Mouse (Mus musculus) MN1 (cell line): ENCODE measurements around the gene Il6st.

ENCODE experiments used
- DNase-seq: peaks from one replicate; pipeline ENCODE4 v3.0.0-alpha.2; 2016; ENCODE audit warnings: low spot score

The Il6st gene

DNA sequence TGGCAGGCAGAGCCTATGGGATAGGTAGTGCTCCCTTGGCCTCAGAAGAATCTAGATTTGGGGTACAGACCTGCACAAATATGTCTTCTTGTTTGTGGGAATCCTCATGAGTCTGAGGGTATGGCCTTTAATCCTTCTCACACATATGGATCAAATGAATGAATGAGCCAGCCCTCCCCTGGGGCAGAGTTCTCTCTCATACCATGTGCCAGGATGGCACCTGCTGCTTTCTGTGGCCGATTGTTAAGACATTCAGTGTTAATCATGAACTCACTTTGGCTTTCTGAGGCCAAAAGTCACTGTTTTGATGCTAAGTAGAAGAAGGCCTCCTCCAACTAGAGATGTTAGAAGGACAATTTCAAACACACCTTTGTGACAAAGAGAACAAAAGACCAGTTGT, 63.3 kb downstream of the Il6st start:
- DNase-seq = no peak

DNA sequence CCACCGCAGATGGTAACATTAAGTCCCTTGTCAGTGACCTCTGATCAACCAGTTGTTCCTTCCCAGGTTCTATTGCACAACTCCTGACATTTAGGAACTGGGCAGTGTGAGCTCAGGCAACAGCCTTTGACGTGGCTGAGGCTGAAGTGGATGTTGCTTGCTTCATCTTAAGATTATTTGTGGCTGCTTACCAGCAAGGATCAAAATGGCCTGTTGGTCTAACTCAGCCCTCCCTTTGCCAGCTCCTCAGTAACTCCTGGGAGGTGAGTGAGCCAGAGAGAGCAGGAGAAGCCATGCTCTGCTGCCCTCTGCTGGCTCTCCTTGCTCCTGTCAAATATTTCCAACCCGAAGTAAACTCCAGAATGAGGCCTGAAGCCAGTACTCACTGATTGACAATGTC, 66.0 kb downstream of the Il6st start:
- peak; percentile 72 for DNase-seq

DNA sequence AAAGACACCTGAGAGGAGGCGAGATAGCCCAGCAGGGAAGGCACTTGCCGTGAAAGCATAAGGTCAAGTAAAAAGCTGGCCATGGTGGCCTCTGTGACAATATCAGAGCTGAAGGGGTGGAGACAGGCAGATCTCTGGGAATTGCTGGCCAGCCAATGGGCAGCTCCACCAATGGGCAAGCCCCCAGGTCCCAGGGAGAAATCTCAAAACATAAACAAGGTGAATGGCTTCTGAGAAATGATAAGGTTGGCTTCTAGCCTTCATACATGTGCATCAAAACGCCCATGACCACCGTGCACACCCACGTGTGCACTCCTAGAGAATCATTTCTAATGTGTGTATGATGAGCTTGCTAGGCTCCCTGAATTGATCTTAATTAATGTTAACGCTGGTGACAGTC, 68.4 kb downstream of the Il6st start:
- DNase-seq = no peak

DNA sequence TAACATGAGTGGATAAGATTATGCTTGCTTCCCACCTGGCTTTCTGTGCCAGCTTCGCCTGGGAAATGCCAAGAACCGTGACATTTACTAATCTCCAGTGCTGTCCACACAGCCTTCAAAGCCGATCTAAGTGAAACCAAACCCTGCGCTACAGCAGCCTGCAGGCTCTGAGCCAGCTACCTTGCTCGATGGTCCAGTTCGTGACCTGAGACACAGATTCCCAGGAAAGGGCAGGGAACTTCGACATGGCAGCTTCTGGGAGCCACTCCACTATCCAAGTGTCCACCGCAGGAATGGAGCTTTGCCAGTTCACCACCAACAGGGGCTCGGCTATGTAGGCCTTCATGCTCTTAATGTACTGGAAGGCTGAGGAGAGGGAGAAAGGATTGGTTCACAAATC, 69.7 kb downstream of the Il6st start:
- DNase-seq = no peak

DNA sequence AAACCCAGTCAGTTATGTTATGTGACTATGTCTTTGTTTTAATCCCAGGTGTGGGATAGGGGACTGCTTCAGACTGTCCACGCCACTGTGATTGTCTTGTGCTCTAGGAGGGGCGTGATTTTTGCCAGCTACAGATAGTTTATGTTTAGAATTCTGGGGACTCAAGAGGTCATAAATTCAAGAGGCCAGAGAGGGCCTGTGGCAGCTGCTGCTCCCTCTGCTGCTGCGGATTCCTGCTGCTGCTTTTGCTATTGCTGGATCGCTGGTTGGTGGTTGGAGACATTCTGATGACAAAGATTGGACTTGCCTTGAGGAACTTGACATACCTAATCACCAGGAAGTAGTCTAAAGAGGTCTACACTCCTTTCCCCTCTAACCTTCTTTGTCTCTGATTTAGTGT, 72.7 kb downstream of the Il6st start:
- no peak for DNase-seq

DNA sequence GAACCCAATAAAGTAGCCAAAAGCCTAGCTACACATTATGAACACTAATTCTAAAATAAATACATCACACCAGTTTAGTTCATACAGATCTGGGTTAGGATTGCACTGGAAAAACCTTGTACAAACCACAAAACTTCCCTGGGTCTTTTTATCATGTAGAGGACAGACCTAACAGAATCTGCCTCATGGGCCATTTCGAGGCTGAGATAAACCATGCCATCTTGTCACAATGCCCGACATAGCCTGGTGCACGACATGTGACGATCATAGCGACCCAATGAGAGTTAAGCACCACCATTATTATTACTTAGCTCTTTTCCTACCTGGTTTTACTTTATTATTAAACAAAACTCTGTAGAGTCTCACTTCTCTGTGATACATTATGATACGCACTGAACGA, 73.2 kb downstream of the Il6st start:
- DNase-seq = no peak

DNA sequence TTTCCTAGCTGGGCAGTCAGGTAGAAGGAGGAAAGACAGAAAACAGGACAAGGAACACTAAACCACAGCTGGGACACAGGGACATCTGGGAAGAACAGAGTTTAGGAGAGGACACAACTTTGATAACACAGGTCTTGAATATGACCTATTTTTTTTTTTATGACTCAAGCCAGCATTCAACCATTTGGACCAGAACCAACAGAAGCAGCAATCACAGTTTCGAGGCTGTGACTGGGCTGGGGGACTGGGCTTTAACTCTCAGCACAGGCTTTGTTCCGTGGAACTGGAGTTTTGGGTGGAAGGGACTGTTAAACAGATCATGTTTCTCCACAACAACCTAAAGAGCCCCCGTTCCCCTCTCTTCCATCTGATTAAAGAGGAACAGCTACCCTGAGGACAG, 76.7 kb downstream of the Il6st start:
- DNase-seq = no peak

DNA sequence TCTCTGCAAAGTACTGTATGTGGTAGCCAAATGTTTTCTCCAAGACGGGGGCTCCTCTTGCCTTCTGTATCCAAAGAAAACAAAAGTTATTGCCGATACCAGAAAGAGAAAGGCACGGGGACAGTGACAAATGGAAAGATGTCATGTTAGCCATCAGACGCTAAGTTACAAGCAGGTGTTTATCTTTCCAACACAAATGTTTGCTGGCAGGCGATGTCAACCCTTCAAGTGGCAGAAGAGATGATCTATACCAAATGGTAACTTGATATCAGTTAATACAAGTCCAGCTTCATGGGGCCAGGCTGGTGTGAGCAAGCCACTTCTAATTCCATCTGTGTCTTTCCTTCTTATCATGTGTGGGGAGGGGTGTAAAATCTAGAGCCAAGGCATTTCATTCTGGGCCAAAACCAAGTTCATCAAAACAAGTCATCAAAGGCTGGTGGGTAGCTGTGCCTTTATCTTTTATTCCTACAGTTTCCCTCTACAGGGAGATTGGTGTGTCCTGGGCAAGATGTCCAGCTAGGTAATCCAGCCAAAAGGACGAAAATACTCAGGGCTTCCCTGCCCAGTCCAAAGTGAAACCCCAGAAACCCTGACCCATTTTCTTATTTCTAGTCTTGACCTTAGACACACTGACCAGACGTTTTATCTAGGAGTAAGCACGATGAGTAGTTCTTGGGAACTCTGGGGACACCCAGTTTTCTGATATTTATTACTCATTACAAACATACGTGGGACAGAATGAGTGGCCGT, 77.5 kb downstream of the Il6st start:
- no peak for DNase-seq

DNA sequence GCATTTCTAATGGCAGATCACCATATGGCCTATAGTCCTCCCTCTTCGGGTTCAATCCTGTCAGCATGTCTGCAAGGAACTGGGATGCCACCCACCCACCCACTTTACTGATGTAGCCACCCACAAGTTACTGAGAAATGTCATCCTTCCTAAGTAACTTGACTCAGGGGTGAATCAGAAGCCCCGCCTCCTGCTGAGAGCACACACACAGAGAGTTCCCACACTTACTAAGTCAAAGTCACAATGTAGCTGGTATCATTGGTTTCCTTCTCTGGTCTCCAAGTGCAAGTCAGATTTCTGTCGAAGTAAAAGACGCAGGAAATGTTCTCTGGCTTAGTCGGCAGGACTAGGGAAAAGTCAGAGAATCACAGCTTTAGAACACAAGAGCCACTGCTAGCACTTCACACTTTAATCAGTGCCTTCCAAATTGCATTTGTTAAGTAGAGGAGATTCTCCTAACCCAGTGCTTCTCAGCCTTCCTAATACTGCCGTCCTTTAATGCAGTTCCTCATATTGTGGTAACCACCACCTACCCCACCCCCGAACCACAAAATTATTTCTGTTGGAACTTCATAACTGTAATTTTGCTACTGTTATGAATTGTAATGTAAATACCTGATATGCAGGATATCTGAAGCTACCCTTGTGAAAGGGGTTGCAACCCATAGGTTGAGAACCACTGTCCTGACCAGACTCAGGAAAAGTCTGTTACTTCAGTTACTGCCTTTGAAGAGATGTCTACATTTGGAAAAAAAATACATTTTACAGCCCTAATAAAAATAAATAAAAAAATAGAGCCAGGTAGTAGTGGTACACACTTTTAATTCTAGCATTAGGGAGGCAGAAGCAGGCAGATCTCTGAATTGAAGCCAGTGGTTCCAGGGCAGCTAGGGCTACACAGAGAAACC, 88.0 kb downstream of the Il6st start:
- DNase-seq = no peak

DNA sequence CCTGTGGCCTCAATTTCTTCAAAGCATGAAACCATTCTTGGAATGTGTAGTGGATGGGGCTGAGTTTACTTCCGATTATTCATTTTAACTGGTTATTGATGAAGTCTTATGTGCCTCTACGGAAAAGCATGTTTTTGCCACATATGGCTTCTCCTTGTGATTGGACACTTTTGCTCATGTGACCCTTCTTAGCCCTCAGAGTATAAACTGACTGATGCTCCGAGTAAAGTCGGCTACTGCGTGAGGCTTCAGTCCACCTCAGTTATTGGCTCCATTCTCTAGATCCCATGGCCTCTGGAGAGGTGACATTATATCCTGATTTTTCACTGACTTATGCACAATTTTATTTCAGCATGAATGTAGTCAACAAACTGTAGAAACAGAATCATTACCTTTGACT, 89.4 kb downstream of the Il6st start:
- no peak for DNase-seq

DNA sequence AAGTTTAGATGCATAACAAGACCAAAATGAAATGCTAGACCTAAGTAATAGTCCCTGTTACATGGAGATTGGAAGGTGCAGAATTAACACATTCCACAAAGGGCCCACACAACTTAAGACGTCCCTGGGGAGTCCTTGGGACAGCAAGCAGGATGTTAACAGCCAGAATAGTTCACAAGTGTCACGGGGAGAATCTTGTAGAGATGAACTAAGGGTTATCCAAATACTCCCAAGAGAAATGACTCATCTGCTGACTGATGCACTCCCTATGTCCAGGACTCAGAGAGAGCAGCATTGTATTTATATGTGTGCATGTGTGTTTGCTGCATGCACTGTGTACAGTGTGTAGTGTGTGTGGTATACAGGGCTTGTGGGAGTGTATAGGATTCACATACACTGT, 92.6 kb downstream of the Il6st start:
- no peak for DNase-seq
